Mouse (Mus musculus): ENCODE results near the gene Slc22a14. TPM values are rescaled to one million over a fixed set of nuclear protein-coding genes. Genes with fewer than 3 reads are reported as not detected.
A peak's percentile ranks its signal among the peaks of the same experiment; 100 is the strongest.
"Not testable (repeated sequence)": the region's sequence is repeated elsewhere in the genome, so short reads cannot be mapped to it uniquely, and the experiment has no call there.

The Slc22a14 gene
- total RNA-seq, 1 experiment from 2014 or later: not detected

DNA sequence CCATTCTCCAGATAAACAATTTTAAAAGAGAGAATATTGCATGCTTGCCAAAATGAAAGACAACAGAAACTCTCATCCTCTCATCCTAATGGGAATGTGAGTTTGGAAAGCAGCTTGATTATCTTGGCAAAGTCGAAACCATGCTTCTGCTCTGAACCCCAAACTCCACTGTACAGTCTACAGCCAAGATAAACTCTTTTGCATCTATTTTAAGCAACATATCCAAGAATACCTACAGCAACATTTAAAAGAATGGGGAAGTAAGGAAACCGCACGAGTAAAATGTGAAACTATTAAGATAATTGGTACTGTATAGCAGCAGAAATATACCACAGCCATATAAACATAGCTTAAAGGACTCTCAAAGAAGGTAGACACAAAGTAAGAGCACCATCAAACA, 36.9 kb downstream of the Slc22a14 start:
- peak; percentile 82 for ATAC-seq (replicated peaks; ENCODE audit: low read depth, poor library complexity, severe bottlenecking)

DNA sequence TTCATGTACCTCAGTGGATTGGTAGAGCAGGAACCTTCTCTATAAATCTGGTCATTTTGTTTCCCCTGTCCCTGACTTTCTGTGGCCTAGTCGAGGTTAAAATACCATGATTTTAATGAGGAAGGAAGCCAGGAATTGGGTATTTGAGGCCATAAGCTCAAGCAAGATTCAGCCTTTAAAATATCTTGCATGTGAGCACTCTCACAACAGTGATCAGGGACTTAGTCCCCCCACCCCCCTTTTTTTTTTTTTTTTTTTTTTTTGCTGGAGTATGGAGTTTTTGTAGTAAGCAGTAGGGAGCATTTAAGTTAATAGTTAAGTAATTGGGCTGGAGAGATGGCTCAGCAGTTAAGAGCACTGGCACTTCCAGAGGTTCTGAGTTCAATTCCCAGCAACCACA, 41.2 kb downstream of the Slc22a14 start:
- ATAC-seq (replicated peaks; ENCODE audit: low read depth, poor library complexity, severe bottlenecking): no peak

DNA sequence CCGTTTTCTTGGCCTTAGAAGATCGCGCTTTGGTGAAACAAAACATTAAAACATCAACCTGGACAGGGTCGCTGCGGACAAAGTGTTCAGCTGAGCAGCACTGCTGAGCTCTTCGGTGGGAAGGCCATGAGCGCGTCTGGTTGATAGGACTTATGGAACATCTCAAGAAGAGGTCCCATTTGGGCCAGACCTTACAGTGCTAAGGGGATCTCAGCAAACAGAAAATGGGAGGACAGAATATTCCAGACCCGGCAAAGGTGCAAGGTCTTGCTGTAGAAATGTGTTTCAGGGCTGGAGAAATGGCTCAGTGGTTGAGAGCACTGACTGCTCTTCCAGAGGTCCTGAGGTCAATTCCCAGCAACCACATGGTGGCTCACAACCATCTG, 42.1 kb downstream of the Slc22a14 start:
- 0 out of 2 replicates have a peak, but pooled peaks have one; percentile 0 for ATAC-seq (replicated peaks; ENCODE audit: low read depth, poor library complexity, severe bottlenecking)

DNA sequence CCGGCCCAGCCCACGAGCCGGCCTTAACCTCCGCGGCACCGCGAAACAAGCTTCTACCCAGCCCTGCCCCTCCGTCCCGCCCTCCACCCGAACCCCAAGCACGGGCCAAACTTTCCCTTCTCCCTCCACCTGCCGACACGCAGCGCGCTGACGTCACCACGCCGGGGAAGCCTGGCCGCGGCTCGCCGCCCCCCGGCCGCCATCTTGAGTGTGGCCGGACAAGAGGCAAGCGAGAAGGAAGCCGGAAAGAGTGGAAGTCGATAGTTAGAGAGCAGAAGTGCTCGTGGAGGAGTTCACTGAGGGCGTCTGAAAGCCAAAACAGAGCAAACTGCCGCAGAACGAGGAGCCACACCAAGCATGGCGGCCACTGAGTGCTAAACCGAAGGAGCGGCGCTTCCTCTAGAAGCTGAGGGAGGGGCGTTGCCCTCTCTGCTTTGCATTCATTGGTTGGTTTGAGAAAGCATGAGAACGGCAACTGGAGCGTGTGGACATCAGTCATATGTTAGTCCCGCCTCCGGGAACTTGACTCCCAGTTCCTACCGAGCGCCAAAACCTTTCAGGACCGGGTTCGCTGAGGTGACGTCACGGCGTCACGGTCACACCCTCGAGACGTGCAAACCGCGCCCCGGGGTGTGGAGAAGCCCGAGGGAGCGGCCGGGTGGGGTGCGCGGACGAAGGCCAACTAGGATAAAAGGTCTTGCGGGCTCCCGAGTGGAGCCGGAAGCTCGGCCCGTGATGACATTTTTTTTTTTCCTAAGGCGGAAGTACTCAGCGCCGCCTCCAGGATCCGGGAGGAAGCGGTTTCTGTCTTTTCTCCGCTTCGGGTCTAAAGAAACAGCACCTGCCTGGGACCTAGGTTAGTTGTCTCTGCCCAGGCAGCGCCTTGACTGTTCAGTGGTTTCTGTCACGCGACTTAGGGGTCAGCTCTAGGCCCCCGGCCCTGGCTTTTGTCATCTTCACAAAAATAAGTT, 42.8 kb downstream of the Slc22a14 start, which contains the start of gene Oxsr1:
Gene Oxsr1, minus strand, starts transcription at position 139 of the 971 bp plus-strand sequence.
- ATAC-seq (replicated peaks; ENCODE audit: low read depth, poor library complexity, severe bottlenecking): peak; percentile 94

DNA sequence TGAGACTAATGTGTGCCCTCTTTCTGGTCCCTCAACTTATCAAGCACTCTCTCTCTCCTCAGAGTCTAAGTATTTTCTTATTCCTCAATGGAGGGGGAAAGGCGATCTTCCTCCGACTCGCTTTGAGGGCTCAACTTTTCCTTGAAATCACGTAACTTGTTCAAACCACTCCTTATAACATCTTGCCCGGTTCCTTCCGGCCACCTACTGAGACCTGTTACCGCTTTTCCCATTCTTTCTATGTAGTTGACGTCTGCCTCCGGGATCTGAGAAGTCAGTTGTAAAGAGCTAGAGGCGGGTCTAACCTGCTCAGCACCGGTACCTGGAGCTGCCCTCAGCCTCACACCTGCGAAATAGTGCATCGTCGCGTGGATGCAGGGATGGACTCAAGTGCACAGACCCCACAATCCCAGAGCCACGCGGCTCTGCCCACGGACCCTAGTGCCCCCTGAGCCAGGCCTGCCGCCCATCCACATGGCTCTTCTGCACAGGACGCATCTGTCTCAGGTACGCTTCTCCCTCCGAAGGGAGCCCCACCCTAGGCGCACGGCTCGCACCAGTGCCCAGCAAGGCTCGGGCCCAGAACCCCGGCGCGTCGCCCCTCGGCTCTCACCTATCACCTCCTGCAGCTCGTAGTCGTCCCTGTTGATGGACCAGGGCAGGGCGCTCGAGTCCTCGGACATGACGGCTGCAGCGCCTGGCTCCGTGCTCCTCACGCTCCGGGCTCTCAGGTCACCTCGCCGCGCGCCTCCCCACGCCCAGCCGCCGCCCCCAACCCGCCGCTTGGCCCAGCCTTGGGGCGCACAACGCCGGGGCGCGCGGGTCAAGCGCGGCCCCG, 43.7 kb downstream of the Slc22a14 start:
- ATAC-seq (replicated peaks; ENCODE audit: low read depth, poor library complexity, severe bottlenecking): no peak

DNA sequence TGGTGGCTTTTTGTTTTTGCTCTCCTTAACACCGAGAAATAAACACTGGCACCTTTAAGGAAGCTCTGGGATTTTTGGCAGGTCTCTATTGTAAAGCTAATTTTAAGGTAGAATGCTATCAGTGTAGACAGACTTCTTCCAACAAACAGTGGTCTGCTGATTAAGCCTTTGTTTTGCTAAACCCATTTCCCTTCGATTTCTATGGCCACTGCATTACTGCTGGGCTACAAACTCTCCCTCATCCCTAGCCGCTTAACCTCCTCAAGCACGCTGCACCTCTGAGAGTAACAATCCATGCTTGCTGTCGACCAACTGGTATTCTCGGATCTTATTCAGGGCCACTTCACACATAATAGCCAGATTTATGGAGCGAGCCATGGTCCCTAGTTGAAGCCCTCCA, 44.4 kb downstream of the Slc22a14 start:
- no peak for ATAC-seq (replicated peaks; ENCODE audit: low read depth, poor library complexity, severe bottlenecking)

DNA sequence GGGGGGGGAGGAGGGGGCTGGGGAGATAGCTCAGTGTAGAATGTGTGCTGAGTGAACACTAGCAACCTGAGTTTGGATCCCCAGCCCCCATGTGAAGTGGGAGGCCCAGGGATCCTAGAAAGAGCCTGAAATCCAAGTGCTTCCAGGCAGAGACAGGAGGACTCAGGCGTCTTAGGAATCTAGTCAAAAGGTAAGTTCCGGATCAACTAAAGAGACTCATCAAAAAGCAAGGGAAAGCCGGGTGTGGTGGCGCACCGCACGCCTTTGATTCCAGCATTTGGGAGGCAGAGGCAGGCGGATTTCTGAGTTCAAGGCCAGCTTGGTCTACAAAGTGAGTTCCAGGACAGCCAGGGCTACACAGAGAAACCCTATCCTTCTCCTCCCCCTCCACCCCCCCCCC, 44.9 kb downstream of the Slc22a14 start:
- ATAC-seq (replicated peaks; ENCODE audit: low read depth, poor library complexity, severe bottlenecking): no peak

DNA sequence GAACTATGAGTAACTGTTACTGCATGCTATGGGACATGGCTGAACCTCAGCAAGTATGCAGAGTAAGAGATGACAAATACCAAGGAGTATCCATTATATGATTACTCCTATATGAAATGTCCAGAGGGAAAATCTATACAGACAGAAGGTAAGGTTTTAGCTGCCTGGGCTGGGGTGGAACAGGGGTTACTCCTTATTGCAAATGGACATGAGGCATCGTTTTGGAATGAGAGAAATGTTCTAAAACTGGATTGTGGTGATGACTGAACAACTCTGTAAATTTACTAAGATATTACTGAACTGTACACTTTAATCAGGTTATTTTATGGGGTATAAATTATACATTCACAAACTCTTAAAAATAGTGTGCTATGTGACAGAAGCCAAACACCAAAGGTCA, 46.5 kb downstream of the Slc22a14 start:
- no peak for ATAC-seq (replicated peaks; ENCODE audit: low read depth, poor library complexity, severe bottlenecking)

DNA sequence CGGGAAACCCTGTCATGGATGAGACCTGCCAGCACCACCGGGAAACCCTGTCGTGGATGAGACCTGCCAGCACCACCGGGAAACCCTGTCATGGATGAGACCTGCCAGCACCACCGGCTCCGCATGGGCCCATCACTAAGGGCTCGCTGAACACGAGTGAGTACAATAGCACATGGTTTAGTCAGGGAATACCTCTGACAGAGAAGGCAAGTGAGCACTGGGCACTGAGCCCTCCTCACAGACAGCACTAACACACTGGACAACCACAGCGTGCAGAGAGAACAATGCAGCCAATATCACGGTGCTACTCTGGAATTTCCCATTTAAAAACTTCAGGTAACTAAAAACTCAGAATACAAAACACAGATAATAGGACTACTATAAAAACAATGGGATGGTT, 52.3 kb downstream of the Slc22a14 start:
- ATAC-seq (replicated peaks; ENCODE audit: low read depth, poor library complexity, severe bottlenecking): no peak

DNA sequence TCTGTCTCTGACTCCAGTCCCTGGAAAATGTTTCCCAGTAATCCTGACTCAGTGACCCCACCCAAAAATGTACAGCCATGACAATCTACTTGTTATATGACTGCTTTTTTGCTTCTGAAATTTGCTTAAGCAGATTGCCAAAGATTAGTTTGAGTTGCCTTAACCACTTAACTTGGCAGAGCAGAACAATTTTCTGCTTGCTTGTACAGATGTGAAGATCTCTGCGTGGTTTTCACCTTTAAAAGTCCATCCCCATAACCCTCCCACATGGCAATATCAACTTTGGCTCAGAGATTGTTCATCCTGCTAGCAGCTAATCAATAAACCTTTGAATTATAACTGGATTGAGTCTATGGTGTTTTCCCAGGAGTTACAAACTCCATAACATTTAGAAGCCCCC, 56.3 kb downstream of the Slc22a14 start:
- ATAC-seq (replicated peaks; ENCODE audit: low read depth, poor library complexity, severe bottlenecking): no peak

DNA sequence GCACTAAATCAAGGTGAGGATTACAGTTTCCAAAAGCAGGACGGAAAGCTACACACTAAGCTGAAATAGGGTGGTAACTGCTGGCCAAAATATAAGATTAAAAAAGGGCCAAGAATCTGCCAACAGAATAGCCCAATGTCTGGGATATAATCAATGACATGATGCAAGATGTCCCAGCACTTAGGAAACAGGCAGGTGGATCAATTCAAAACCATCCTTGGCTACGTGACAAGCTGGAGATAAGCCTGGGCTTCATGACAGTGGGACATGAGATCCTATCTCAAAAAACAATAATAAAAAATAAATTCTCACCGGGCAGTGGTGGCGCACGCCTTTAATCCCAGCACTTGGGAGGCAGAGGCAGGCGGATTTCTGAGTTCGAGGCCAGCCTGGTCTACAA, 59.5 kb downstream of the Slc22a14 start:
- ATAC-seq (replicated peaks; ENCODE audit: low read depth, poor library complexity, severe bottlenecking): no peak

DNA sequence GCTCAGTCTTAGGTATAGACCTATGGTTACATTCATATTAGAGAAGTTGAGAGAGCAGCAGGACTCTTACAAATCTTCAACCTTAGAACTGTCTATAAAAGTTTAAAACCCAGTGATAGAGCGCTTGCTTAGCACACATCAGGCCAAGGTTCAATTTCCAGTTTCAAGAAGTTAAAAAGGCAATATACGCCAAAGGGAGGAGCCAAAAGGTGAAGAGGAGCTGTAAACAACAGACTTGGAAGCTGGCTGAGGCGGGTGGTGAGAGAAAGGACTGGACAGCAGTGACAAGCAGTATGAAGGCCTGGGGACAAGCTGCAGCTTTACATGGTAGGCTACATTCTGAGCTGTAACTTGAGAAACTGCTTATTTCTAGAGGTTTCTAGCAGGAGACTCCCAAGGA, 66.8 kb downstream of the Slc22a14 start:
- ATAC-seq (replicated peaks; ENCODE audit: low read depth, poor library complexity, severe bottlenecking): no peak

DNA sequence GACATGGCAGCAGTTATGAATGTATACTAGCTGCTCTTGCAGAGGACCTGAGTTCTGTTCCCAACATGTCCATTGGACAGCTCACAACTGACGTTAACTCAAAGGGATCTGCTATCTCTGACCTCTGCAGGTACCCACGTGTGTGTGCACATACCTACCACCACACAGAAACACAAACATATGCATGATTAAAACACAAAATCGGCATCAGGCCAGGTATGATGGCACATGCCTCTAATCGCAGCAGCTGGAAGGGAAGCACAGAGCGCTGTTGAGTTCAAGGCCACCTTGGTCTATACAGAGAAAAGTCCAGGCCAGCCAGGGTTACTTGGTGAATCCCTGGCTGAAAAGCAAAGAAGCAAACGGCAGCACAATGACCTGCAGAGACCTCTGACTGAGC, 67.7 kb downstream of the Slc22a14 start:
- no peak for ATAC-seq (replicated peaks; ENCODE audit: low read depth, poor library complexity, severe bottlenecking)

DNA sequence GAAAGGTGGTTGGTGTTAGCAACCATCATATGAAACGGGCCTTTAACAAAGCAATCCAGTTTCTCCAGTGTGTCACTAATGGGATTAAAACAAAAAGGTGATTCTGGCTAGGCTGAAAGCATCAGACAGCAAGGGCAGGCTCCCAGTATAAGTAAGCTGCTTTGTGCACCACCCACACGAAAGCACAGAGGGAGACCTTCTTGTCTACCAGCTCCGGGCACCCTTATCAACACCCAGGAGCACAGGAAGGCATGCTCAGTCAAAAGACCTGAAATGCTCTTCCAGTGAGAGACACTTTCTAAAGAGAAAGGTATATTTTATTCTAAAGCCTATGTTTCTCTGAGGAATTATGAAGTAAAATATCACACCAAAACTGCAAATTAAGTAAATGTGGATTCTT, 74.6 kb downstream of the Slc22a14 start:
- ATAC-seq (replicated peaks; ENCODE audit: low read depth, poor library complexity, severe bottlenecking): no peak

DNA sequence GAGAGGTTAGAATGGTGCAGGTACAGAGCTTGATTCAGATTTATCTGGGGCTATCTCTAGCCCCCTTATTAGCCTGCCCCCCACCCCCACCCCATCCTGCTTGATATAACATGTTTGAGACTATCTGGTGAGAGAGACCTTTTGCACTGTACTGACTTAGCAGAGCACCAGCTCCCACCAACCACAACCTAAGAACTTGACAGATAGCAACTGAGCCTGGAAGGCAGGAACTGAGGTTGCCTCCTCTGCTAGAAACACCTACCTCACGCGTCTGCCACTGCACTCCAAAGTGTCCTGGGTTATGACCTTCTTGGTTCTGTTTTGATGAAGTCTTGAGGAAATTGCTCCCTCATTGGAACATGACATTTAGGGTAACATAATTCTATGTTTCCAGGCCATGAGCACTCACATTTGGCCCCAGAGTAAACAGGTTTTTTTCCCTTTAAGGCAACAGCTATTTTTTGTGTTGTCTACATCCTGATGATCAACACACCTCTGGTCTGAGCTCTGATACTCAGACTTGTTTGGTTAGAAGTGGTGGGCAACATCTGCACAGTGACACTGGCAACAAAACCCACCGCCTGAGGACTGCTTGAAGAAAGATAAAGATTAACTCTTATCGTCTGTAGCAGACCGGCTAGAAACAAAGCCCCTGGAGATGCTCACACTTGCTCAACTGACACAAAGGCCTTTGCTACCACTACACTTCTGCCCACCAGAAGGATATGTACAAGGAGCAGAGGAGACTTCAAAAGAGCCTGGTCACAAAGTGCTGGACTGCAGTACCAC, 84.3 kb downstream of the Slc22a14 start:
- no peak for ATAC-seq (replicated peaks; ENCODE audit: low read depth, poor library complexity, severe bottlenecking)

DNA sequence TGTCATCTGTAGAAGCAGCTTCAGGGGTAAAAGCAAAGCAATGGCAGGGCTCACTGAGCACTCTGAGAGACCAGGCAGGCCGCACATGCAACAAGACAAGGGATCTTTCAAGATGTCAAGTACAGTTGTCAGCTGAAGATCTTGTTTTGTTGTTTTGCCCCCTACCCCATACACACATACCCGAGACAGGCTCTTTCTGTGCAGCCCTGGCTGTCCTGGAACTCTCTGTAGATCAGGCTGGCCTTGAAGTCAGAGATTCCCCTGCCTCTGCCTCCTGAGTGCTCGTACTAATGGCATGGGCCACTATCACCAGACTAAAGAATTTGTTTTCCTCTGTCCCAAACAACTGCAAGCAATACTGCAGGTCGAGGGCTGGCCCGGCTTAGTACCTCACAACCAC, 87.3 kb downstream of the Slc22a14 start:
- no peak for ATAC-seq (replicated peaks; ENCODE audit: low read depth, poor library complexity, severe bottlenecking)

DNA sequence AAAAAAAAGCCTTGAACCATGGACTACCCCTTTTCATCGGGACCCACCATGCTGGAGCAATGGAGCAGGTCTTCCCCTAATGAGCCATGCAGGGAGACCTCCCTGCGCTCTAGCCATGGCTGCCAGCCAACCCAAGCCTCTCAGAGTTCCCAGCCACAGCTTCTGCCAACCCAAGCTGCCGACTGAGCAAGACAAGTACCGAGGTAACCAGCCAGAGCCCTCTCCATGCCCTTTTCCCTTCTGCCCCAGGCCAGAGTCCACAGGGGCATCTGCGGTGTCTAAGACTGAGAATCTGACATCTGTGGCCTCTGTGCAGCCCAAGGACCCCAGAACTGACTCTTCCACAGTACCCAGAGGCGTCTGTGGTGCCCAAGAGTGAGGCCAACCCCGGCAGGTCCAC, 89.0 kb downstream of the Slc22a14 start:
- ATAC-seq (replicated peaks; ENCODE audit: low read depth, poor library complexity, severe bottlenecking): no peak

DNA sequence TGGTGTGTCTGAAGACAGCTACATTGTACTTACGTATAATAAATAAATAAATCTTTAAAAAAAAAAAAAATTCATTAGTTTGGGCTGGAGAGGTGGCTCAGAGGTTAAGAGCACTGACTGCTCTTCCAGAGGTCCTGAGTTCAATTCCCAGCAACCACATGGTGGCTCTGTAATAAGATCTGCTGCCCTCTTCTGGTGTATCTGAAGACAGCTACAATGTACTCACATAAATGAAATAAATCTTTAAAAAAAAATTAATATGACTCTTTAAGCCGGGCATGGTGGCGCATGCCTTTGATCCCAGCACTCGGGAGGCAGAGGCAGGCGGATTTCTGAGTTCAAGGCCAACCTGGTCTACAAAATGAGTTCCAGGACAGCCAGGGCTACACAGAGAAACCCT, 90.5 kb downstream of the Slc22a14 start:
- ATAC-seq (replicated peaks; ENCODE audit: low read depth, poor library complexity, severe bottlenecking): not testable (repeated sequence)

DNA sequence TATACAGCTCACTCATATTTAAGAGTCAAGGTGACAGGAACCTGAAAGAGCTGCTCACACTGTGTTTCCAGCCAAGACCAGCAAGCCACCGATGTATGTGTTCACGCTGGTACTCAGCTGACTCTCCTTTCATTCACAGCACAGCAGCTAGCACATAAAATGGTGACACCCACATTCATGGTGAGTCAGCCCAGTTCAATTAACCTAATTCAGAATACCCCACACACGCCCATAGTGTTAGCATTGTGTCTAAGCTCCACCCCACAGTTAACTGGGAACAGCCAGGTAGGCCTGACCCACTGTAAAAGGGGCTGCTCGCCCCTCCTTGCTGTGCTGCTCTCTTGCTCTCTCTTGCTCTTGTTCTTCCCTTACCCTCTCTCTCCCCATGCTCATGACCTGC, 93.9 kb downstream of the Slc22a14 start:
- ATAC-seq (replicated peaks; ENCODE audit: low read depth, poor library complexity, severe bottlenecking): no peak

DNA sequence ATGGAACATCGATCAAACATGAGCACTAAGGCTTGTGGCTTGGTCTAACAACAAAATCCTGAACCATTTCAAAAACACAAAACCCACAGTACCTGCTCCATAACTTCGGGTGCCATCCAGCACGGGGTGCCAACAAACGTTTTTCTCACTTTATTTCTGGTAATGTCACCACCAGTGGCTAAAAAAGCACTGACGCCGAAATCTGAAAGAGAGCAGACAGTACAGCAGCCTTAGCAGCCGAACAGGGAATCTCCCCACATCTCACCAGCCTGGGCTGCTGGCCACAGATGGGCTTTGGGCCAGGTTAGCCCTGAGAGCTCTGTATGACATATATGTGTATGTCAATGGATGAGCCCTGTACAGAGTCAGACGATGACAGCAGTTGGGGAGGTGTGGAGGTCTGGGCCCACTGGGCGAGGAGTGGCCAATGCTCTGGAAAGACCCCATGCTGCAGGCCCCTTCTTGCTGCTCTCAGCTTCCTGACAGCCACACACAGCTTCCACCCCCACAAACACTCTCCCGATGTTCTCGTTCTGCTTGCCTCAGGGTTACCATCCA, 96.7 kb downstream of the Slc22a14 start:
- ATAC-seq (replicated peaks; ENCODE audit: low read depth, poor library complexity, severe bottlenecking): no peak

Data from common myeloid progenitor, adult 5-6 weeks (primary cell).